Mouse (Mus musculus) MEL (cell line): Measurements from ENCODE around the gene Hoxc5.

Source experiments
- CTCF ChIP-seq, 3 experiments: IDR thresholded peaks in 2 of 3; conservative IDR thresholded peaks in 1 of 3; 2 replicates each; pipeline ENCODE4 v1.5.1; 2011 to 2012; ENCODE audit warnings: low read length in 3 of 3, low read depth in 2 of 3, mild to moderate bottlenecking in 2 of 3, improper control_type of control experiment in 1 of 3, inconsistent platforms in 1 of 3, mixed read lengths in 1 of 3, moderate library complexity in 1 of 3; ENCODE audit not compliant: control insufficient read depth in 1 of 3, insufficient read depth in 1 of 3, poor library complexity in 1 of 3, severe bottlenecking in 1 of 3
- EP300 ChIP-seq, 2 experiments: IDR thresholded peaks; 2 replicates each; pipeline ENCODE4 v1.6.1; 2011; ENCODE audit warnings: improper control_type of control experiment in 2 of 2, low read length in 2 of 2, low read depth in 1 of 2, mild to moderate bottlenecking in 1 of 2
- GABPA ChIP-seq: IDR thresholded peaks from 2 replicates; pipeline ENCODE4 v1.6.1; 2012; ENCODE audit warnings: low read depth, mild to moderate bottlenecking, inconsistent platforms, low read length, improper control_type of control experiment, moderate library complexity
- HCFC1 ChIP-seq: IDR thresholded peaks from 2 replicates; pipeline ENCODE4 v1.6.1; 2012; ENCODE audit warnings: low read depth, mild to moderate bottlenecking, inconsistent platforms, low read length, improper control_type of control experiment, moderate library complexity
- MAX ChIP-seq: IDR thresholded peaks from 2 replicates; pipeline ENCODE4 v1.6.1; 2011; ENCODE audit warnings: low read length, improper control_type of control experiment
- MYC ChIP-seq: IDR thresholded peaks from 2 replicates; pipeline ENCODE4 v1.6.1; 2011; ENCODE audit warnings: low read depth, mild to moderate bottlenecking, low read length, improper control_type of control experiment, moderate library complexity
- NELFE ChIP-seq: IDR thresholded peaks from 2 replicates; pipeline ENCODE4 v1.6.1; 2011; ENCODE audit warnings: low read depth, low read length, improper control_type of control experiment
- POLR2A ChIP-seq, 2 experiments: IDR thresholded peaks; 2 replicates each; pipeline ENCODE4 v1.6.1; 2011 to 2012; ENCODE audit warnings: low read length in 2 of 2, mild to moderate bottlenecking in 2 of 2, control low read depth in 1 of 2, improper control_type of control experiment in 1 of 2, low read depth in 1 of 2, moderate library complexity in 1 of 2; ENCODE audit not compliant: control insufficient read depth in 1 of 2, insufficient read depth in 1 of 2, poor library complexity in 1 of 2
- SMC3 ChIP-seq: IDR thresholded peaks from 2 replicates; pipeline ENCODE4 v1.6.1; 2011; ENCODE audit warnings: low read depth, low read length, improper control_type of control experiment
- USF1 ChIP-seq: IDR thresholded peaks from 2 replicates; pipeline ENCODE4 v1.6.1; 2014; ENCODE audit warnings: low read depth, mild to moderate bottlenecking, inconsistent platforms, low read length, improper control_type of control experiment, moderate library complexity

GRCm38 (mm10) chr15:103058715-103059114, 91.5 kb downstream of the Hoxc5 start:
- no peak for TF ChIP-seq MYC
- TF ChIP-seq USF1, result no peak
- TF ChIP-seq SMC3, result no peak
- TF ChIP-seq EP300 (IDR thresholded peaks at IDR 0.05; ENCODE audit: low read depth in 1 of 2, low read length in 2 of 2), result no peak
- TF ChIP-seq MAX, result no peak
- no peak for TF ChIP-seq CTCF (IDR thresholded peaks at IDR 0.05 in 2 of 3, conservative IDR thresholded peaks at IDR 0.05 in 1 of 3; ENCODE audit: control insufficient read depth in 1 of 3, insufficient read depth in 1 of 3, low read depth in 2 of 3, low read length in 3 of 3, poor library complexity in 1 of 3, severe bottlenecking in 1 of 3)
- no peak for TF ChIP-seq NELFE
- no peak for TF ChIP-seq HCFC1
- no peak for TF ChIP-seq GABPA
- TF ChIP-seq POLR2A (IDR thresholded peaks at IDR 0.05; ENCODE audit: control insufficient read depth in 1 of 2, insufficient read depth in 1 of 2, low read depth in 1 of 2, low read length in 2 of 2, poor library complexity in 1 of 2), result no peak
